Mouse (Mus musculus) brown adipose tissue, adult 24 weeks (tissue): ENCODE data around the gene H2-Q7. TPM values are rescaled to one million over a fixed set of nuclear protein-coding genes. Genes with fewer than 3 reads are reported as not detected.
A peak's percentile ranks its signal among the peaks of the same experiment; 100 is the strongest.
"Not testable (repeated sequence)": the region's sequence is repeated elsewhere in the genome, so short reads cannot be mapped to it uniquely, and the experiment has no call there.

Experiments used
- H3K27ac ChIP-seq: fragments of 200-500 bp; replicated peaks from 2 replicates; pipeline ENCODE4 v1.5.1; 2012; ENCODE audit warnings: low read depth, mild to moderate bottlenecking, low read length
- H3K4me1 ChIP-seq: fragments of 200-500 bp; 2 replicates; pipeline ENCODE4 v1.6.1; 2012; ENCODE audit warnings: low read length, mixed read lengths; ENCODE audit not compliant: control insufficient read depth, insufficient read depth, insufficient read length
- H3K4me3 ChIP-seq: fragments of 200-500 bp; 2 replicates; pipeline ENCODE4 v1.5.1; 2012; ENCODE audit warnings: low read depth, mild to moderate bottlenecking, low read length, moderate library complexity; ENCODE audit not compliant: insufficient read depth
- polyA plus RNA-seq: library from polyadenylated mRNA; stranded (reverse); fragments of >200 nt; gene quantifications from 2 replicates; pipeline ENCODE4 v1.2.4, GENCODE M21; 2012; ENCODE audit not compliant: missing spikeins, insufficient read depth, insufficient read length

The H2-Q7 gene
- polyA plus RNA-seq: 9.1 and 23.4 TPM in 2 replicates

DNA sequence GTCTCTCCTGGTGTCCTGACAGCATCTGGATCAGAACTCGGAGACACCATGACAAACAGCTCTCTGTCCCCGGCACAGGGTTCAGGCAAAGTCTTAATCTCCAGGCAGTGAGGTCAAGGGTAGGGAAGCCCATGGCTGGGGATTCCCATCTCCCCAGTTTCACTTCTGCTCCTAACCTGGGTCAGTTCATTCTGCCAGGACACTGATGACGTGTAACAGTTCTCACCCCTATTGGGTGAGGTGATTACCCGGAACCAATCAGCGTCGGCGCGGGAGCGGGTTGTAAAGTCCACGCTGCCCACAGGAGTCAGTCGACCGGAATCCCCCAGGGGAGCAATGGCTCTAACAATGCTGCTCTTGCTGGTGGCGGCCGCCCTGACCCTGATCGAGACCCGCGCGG, at the start of gene H2-Q7:
Gene H2-Q7, plus strand, starts transcription at position 271 of the 400 bp plus-strand sequence.
- not testable (repeated sequence) for H3K4me1 ChIP-seq, H3K27ac ChIP-seq
- peak within 1 kb of the TSS; percentile 81 for H3K4me3 ChIP-seq

DNA sequence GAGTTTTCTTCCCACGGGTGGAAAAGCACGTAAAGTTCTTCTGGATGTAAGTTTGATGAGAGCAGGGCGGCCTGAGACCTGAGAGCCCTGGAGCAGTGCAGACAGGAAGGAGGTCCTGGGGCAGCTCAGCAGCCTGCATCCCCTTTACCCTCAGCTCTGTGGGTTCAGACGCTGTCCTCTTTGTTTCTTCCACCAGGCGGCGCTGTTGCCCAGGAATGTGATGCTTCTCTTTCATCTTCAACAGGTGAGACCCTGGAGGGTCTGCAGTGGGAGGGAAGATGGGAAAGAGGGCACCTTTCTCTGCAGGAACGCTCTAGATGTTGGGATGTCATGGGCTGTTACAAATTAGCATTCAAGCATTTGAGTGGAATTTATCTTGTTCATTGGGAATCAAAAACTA, 49.2 kb upstream of the H2-Q7 start:
- H3K27ac ChIP-seq, H3K4me3 ChIP-seq, H3K4me1 ChIP-seq: not testable (repeated sequence)

DNA sequence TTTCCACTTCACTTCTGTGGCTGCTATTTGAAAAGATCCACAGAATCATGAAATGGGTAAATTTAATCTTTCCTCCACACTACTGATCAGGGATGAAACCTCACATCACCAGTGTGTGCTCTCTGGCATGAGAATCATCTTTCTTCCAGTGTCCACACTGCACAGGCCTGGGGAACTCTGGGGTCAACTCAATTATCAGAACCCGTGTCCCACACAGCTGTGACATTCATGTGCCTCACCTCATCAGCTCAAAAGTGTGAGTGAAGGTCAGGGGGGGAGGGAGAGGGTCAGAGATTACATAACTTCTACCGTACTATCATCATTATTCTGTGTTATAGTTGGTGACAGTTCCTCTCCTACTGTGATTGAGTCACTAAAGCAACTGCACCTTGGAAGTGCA, 46.3 kb upstream of the H2-Q7 start:
- not testable (repeated sequence) for H3K4me1 ChIP-seq, H3K4me3 ChIP-seq, H3K27ac ChIP-seq

DNA sequence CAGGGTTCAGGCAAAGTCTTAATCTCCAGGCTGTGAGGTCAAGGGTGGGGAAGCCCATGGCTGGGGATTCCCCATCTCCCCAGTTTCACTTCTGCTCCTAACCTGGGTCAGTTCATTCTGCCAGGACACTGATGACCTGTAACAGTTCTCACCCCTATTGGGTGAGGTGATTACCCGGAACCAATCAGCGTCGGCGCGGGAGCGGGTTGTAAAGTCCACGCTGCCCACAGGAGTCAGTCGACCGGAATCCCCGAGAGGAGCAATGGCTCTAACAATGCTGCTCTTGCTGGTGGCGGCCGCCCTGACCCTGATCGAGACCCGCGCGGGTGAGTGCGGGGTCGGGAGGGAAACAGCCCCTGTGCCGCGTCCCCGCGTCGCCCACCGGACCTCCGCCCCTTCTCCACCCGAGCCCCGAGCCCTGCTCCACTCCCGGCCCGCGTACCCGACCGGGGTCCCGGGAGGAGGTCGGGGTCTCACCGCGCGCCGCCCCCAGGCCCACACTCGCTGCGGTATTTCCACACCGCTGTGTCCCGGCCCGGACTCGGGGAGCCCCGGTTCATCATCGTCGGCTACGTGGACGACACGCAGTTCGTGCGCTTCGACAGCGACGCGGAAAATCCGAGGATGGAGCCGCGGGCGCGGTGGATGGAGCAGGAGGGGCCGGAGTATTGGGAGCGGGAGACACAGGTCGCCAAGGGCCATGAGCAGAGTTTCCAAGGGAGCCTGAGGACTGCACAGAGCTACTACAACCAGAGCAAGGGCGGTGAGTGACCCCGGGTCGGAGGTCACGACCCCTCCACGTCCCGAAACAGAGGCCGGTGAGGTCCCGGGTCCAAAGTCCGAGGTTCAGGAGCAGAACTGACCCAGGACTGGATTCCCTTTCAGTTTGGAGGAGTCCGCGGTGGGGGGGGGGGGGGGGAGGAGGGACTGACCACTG, 44.8 kb upstream of the H2-Q7 start:
- H3K4me1 ChIP-seq, H3K27ac ChIP-seq: not testable (repeated sequence)
- H3K4me3 ChIP-seq: peak overlapping the region; percentile 64

DNA sequence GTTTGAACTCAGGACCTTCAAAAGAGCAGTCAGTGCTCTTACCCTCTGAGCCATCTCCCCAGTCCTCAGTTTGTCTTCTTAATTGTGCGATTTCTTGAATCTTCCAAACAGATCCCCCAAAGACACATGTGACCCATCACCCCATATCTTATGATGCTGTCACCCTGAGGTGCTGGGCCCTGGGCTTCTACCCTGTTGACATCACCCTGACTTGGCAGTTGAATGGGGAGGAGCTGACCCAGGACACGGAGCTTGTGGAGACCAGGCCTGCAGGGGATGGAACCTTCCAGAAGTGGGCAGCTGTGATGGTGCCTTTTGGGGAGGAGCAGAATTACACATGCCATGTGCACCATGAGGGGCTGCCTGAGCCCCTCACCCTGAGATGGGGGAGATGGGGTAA, 42.0 kb upstream of the H2-Q7 start:
- not testable (repeated sequence) for H3K27ac ChIP-seq, H3K4me1 ChIP-seq, H3K4me3 ChIP-seq

DNA sequence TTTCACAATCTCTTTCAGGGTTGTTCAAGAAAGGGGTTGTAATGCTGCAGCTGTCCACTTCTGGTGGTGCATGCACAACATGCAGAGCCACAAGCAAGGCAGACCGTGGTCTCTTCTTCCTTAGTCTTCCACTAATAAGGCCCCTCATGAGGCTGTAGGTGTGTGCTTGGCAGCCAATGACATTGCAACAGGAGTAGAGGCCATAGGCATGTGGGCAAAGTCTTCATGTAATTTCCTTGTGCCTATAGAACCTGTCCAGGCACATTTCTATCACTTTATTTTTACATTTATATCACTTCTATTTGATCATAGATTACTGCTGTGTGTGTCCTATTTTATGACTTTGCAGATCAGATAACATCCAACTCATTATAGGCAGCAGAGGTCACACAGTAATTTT, 25.9 kb upstream of the H2-Q7 start:
- not testable (repeated sequence) for H3K4me1 ChIP-seq, H3K4me3 ChIP-seq, H3K27ac ChIP-seq

DNA sequence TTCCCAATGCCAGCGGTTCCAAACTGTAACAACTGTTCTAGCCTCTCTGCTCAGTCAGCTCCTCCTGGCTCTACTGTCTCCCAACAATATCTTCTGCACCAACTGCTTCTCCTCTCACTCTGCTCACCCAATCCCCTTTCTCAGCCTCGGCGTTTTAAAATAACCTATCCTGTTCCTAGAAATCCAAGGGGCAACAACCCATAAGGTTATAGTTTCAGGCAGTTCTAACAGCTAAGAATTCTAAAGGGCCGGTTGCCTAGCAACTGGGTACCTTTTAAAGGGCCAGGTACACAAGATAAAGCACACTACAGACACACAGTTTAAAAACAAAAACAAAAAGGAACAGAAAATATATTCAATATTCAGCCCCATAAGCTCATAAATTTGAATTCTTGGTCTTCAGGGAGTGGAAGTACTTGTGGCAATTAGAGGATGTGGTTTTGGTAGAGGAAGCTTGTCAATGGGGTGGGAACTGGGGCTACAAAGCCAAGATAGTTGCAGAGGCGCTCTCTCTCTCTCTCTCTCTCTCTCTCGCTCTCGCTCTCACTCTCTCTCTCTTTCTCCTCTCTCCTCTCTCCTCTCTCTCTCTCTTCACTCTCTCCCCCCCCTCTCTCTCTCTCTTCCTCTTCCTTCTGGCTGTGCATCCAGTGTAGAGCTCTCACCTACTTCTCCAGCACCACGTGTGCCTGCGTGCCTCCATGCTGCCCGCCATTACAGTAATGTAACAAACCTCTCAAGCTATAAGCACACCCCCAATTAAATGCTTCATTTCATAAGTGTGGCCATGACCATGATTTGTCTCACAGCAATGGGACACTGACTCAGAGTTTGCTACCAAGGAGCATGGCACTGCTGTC, 23.5 kb upstream of the H2-Q7 start:
- not testable (repeated sequence) for H3K4me3 ChIP-seq, H3K4me1 ChIP-seq, H3K27ac ChIP-seq

DNA sequence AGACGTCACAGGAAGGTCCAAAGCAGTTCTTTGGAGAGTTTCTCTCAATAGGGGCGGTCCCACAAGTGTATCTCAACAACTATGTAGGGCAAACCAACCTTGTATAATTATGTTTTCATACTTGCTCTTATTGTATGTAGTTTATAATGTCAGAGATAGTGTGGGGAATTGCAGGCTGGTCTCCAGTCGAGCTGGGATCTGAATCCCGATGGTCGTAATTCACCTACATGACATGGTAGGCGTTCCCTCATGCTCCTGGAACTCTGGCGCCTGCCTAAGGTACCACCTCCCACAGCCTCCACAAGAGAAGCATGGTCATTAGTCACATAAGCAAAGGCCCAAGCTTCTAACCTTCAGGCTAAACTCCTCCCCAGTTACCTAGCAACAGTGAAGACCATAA, 20.2 kb upstream of the H2-Q7 start:
- Histone ChIP-seq H3K4me1 (no peaks in the 10 kb centered on the region), H3K4me3 (no peak overlapping the region), H3K27ac (no peak overlapping the region)

DNA sequence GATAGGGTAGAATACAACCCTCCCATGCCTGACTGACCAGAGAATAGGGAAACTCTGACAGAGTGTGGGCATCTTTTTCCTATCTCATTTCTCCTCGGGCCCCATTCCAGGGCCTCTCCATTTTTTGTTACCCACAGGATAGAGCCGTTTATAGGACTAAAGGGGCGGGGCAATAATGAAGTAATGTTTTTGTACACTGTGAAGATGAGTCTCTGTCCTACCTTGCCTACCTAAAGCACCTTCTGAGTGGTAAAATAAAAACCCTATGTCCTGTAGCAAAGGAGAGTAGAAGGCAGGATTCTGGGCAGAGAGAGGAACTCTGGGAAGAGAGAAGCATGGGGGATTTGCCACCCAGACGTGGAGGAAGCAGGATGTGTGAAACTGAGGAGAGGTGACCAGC, 19.4 kb upstream of the H2-Q7 start:
- H3K4me1 ChIP-seq, H3K4me3 ChIP-seq, H3K27ac ChIP-seq: not testable (repeated sequence)

DNA sequence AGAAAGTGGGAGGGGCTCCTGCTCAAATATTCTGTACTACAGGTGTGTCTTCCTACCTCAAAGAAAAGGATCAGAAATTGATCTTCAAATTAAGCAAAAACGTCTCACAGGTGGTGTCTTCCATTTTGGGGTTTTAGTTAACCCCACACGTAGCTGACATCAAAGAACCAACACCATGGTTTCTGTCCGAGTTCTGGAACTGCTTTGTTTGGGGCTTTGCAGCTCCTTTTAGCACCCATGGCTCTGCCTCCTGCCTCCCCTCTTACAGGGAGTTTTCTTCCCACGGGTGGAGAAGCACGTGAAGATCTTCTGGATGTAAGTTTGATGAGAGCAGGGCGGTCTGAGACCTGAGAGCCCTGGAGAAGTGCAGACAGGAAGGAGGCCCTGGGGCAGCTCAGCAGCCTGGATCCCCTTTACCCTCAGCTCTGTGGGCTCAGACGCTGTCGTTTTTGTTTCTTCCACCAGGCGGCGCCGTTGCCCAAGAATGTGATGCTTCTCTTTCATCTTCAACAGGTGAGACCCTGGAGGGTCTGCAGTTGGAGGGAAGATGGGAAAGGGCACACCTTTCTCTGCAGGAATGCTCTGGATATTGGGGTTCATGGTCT, 18.6 kb upstream of the H2-Q7 start:
- not testable (repeated sequence) for H3K4me3 ChIP-seq, H3K4me1 ChIP-seq, H3K27ac ChIP-seq

DNA sequence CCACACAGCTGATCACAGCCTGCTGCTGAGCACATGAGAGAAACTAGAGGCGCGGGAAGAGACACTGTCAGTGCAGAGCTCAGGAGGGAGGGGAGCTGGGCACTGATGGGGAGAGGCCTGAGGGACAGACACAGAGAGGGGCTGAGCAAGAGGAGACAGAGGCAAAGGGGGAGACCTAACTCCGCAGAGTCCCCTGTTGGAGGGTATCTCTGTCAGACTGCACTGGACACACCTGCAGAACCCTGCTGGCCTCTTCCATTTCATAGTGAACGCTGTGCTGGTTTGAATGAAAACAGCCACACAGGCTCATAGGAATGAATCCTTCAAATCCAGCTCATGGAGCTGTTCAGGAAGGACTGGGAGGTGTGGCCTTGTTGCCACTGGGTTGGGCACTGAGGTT, 17.6 kb upstream of the H2-Q7 start:
- not testable (repeated sequence) for H3K27ac ChIP-seq, H3K4me1 ChIP-seq, H3K4me3 ChIP-seq

DNA sequence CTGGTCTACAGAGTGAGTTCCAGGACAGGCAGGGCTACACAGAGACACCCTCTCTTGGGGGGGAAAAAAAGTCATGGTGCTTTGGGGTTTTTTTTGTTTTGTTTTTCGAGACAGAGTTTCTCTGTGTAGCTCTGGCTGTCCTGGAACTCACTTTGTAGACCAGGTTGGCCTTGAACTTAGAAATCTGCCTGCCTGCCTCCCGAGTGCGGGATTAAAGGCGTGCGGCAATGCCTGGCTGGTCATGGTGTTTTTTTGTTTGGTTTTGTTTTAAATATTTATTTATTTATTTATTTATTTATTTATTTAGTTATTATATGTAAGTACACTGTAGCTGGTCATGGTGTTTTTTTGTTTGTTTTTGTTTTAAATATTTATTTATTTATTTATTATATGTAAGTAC, 16.6 kb upstream of the H2-Q7 start:
- H3K27ac ChIP-seq, H3K4me3 ChIP-seq, H3K4me1 ChIP-seq: not testable (repeated sequence)

DNA sequence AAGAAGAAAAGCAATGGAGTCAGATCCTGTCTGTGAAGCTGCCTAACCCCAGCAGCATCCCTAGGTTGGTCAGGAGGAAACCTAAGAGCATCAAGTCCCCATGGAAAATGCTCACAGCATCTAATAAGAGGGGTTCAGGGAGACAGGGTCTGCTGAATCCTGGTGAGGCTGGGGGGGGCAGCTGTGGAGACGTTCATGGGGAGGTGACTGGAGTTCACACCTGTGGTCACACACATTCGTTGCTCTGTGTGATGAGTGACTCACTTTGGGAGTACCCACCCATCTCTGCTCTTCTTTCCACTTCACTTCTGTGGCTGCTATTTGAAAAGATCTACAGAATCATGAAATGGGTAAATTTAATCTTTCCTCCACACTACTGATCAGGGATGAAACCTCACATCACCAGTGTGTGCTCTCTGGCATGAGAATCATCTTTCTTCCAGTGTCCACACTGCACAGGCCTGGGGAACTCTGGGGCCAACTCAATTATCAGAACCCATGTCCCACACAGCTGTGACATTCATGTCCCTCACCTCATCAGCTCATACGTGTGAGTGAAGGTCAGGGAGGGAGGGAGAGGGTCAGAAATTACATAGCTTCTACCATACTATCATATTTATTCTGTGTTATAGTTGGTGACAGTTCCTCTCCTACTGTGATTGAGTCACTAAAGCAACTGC, 15.7 kb upstream of the H2-Q7 start:
- not testable (repeated sequence) for H3K27ac ChIP-seq, H3K4me1 ChIP-seq, H3K4me3 ChIP-seq

DNA sequence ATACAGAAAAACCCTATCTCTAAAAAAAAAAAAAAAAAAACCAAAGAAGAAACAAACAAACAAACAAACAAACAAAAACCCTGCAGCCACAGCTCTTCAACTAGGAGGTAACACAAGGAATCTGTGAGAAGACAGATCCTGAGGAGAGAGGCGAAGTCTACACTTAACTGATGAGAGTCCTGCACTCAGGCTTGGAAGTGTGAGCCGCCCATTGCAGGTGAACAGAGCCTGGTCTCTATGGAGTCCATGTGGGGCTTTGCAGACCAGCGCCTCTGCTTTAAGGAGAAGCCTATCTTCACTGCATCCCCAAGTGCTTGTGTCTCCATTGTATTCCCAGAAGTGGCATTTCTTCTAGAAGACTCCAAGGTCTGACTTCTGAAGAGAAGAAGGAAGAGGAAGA, 14.8 kb upstream of the H2-Q7 start:
- H3K4me1 ChIP-seq, H3K27ac ChIP-seq: not testable (repeated sequence)
- peak overlapping the region; percentile 21; the same call in 1 of the 2 replicates for H3K4me3 ChIP-seq
